Mouse (Mus musculus) NIH3T3 (cell line): ENCODE results near the gene Olfr1193.
"Not testable (repeated sequence)": the region's sequence is repeated elsewhere in the genome, so short reads cannot be mapped to it uniquely, and the experiment has no call there.

ENCODE experiments used
- DNase-seq: peaks from one replicate; pipeline ENCODE4 v3.0.0-alpha.2; 2012; ENCODE audit warnings: low read depth

Gene Olfr1193

DNA sequence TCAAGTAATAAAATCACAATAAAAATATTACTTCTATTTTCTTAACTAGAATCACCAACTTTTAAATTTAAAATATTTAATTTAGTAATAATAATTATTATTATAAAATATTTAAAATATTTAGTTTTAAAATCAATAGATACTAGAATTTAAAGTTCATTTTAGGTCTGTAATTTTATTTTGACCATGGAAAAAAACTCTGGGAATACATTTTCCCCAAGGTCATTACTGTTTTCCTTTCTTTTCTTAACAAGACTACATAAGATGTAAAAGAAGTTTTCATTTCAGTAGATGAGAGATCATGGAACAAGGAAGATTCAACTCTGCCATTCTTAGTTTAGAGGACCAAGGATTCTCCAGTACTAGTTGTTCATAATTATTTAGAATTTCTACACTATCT lies at the start of gene Olfr1193:
Gene Olfr1193 (plus strand): TSS at position 301 of the 400 bp plus-strand sequence.
- DNase-seq = not testable (repeated sequence)

DNA sequence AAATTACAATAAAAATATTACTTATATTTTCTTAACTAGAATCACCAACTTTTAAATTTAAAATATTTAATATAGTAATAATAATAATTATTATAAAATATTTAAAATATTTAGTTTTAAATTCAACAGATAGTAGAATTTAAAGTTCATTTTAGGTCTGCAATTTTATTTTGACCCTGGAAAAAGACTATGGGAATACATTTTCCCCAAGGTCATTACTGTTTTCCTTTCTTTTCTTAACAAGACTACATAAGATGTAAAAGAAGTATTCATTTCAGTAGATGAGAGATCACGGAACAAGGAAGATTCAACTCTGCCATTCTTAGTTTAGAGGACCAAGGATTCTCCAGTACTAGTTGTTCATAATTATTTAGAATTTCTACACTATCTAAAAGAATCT lies 35.2 kb upstream of the Olfr1193 start, which contains the start of gene Olfr1191-ps1:
Gene Olfr1191-ps1 (plus strand): TSS at position 301 of the 400 bp plus-strand sequence.
- not testable (repeated sequence) for DNase-seq

DNA sequence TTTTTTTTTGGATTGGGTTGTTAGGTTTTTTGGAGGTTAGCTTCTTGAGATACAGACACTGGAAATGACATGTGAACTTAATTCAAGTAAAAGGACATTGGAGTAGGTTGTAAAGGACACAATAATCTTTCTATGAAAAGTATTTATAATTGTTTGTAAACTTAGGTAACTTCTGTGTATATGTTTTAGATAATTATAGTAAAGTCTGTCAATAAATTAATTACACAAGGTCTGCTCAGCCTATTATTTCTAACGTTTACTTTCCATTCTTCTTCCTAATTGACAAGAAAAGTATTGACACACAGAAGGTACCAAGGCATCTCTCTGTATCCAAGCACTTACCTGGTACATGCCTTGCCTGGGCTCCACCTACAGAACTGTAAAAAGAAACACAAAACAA lies 27.2 kb upstream of the Olfr1193 start, which contains the start of gene Olfr1192-ps1:
Gene Olfr1192-ps1 (plus strand): TSS at position 301 of the 400 bp plus-strand sequence.
- DNase-seq = no peak

DNA sequence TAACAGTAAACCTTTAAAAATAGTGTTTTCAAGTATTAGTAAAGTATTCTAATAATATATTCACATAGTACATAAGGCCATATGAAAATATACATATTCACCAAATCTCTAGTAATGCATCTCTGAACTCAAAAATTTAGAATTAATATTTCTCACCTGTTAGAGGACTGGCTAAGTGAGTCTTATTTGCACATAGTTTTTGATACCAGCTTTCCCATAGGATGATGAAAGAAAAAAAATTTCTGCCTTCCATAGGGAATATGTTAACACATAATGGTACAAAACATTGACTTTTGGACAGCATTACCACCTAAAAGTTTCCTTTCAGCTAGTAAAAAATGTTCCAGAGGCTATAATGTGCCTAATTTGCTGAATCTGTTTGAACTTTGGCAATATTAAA lies 13.7 kb downstream of the Olfr1193 start, which contains the start of gene Olfr1195:
Gene Olfr1195 (minus strand): TSS at position 101 of the 400 bp plus-strand sequence.
- DNase-seq = no peak

DNA sequence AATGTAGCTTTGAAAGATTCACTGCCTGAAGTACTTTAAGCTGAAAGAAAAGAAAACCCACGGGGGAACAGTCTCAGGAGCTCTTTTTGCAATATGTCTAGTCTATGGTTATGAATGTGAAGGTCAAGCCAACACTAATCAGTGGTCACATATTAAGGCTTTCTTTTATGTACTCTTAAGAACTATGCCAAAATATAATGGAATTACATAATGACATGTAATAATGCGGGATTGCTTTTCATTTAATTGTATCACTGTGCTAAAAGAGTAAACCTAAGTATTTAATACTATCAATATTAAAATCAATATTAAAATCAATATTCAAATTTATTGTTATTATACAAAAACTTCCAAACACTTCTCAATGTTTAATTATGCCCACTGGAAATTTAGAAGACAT lies 29.1 kb downstream of the Olfr1193 start, which contains the start of gene Olfr1196:
Gene Olfr1196 (minus strand): TSS at position 101 of the 400 bp plus-strand sequence.
- no peak for DNase-seq
